Mouse (Mus musculus) fat pad, adult 2 months (tissue): ENCODE results near the gene Arhgef3.

Experiments
- DNase-seq: peaks from one replicate; pipeline ENCODE4 v3.0.0-alpha.2; 2011; ENCODE audit warnings: low read depth, low spot score; ENCODE audit errors: extremely low read depth

Gene Arhgef3

DNA sequence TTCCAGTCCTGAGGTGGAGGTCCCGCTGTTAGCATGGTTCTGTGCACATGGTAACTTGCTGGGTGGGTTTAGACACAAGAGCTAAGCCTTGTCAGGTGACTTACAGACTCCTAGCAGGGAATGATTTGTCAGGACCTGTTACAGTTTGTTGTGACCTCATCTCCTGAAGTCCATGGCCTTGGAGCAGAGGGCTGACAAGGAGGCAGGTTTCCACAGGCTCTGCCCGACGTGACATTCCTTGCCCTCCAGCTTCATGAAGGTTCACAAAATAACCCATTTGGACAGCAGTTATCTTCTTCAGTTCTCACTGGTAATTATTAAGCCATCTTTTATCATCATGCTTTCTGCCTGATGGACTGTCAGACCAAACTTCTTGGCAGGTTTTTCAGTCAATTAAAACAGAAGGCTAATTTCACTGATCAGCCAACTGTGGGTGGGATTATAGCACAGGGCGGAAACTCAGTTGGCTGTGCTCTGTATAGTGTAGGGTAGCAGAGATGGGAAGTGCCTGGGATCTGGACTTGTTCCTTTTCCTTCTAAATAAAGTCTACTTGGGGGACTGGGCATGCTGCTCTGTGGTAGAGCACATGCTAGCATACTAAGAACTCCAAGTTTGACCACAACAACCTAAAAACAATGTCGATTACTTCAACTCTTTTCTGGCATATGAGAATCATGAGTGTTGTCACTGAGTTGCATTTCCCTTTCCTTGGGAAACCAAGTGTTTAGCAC lies 187.2 kb downstream of the Arhgef3 start:
- DNase-seq = peak; percentile 78

DNA sequence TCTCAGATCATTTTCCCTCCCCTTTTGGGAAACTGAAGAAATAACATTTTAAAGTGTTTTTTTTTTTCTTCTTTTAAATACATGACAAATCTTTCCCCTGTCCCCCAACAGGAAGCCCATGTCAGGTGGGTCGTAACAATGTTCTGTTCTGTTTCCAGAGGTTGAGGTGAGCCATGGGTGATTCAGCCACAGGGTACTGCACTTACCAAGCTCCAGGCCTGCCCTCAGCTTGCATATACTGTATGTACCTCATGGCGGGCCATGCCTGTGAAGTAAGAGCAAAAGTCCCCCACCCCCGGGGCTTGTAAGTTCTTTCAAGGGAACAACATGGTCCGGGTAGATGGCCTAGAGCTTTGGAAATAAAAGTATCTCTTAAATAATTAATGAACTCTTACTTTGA lies 188.6 kb downstream of the Arhgef3 start:
- DNase-seq = no peak

DNA sequence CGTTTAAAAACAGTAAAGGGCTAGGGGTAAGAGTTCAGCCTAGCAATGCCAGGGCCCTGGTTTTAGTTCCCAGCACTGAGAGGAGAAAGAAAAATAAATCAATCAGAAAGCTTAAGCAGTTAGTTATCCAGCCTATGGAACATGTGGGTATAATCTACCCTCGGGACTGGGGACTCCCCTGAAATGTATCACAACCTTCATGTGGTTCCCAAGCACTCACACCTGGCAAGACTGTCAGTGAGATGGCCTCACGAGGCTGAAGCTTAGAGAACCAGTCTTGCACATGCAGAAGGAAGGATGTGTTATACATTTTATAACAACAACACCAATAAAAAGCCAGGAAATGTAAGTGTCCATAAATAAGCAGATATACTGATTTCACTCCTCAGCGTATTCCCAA lies 189.7 kb downstream of the Arhgef3 start:
- no peak for DNase-seq

- DNase-seq = no peak
These were observed 194.1 kb downstream of the Arhgef3 start for GRCm38 (mm10) chr14:27308761-27309160.

GRCm38 (mm10) chr14:27310559-27311242 lies 196.0 kb downstream of the Arhgef3 start:
- no peak for DNase-seq

DNA sequence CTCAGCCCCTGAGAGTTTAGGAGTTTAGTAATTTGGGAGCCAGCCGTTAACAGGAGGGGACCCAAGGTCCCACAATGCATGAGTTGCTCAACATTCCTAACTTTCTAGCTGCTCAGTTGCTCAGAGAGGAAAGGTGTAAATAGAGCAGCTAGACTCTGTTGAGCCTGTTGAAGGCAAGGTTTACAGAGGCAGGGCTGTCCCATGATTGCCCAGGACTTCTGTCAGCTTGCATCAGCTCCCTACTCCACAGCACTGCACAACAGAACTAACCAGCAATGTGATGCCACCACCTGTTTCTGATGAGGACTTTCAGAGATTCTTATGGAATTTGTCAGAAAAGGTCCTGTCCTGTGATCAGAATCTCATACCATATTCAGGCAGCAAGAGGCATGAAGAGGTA lies 197.7 kb downstream of the Arhgef3 start:
- DNase-seq = no peak

- DNase-seq = no peak
These were observed 201.0 kb downstream of the Arhgef3 start for GRCm38 (mm10) chr14:27315737-27316136.

DNA sequence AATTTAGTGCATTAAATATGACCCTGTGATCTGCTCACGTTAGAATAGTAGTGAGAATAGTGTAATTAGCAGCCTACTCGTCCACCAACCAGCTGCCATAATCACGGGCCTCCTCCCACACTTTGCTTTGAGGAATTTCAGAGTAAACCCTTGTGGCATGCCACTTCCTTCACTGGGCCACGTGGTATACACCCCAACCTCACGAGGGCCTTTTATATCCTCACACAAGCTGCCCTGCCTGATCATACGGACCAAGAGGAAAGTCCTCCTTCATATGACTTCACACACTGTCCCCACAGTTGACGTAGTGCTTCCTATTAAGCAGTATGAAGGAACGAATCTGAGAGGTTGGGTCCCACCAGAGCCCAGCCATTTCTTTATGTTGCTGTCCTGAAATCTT lies 202.4 kb downstream of the Arhgef3 start:
- DNase-seq = no peak

GRCm38 (mm10) chr14:27319386-27319785 lies 204.7 kb downstream of the Arhgef3 start:
- no peak for DNase-seq

DNA sequence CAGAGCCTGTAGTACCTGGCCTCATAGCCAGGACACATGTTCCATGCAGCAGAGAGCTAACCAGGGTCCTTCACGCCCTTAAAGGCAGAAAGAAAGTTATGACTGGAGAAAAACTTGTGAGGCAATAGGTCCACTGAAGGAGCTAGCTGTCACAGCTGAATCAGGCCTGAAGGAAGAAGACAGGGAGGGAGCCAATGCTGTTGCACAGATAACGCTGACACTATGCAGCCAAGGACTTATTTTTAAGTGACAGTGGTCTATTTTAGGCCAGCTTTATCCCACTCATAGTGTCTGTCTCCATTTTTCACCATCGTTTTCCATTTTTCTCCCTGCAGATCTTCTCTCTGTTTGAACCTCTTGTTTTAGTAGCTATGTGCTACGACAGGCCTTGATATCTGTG lies 207.3 kb downstream of the Arhgef3 start:
- no peak for DNase-seq

GRCm38 (mm10) chr14:27324689-27325088 lies 210.0 kb downstream of the Arhgef3 start:
- no peak for DNase-seq

DNA sequence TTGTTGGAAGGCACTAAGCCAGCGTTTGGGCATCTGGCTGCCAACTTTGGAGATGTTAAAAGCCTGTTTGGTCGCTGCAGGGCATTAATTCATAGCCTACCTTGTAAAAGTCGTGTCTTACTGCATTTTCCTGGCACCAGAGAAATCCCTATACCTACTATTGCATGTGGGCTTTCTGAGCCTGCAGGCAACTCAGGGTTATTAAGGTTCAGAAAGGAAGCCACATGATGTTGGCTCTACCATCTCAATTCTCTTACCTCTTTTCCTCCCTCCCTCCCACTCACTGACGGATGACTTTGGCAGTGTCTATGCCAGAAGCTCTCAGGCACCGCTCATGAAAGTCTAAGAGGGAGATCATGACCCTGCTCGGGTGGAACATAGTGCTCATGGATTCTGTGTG lies 210.8 kb downstream of the Arhgef3 start:
- DNase-seq = peak; percentile 95

DNA sequence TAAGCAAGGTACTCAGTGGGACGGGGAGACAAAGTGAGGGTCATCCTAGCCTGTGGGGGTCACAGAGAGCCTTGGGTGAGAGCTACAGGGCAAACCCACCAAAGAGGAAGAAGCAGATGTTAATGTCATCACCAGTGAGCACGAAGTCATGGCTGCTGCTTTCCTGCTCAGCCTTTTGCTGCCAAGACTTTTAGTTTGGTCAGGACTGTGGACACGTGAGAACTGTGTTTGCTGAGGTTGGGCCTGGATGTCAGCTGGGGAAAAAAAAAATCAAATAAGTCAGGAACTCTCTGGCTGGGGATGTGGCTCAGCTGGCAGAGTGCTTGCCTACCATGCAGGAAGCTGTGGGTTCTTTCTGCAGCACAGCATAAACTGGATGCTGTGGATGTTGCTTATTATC lies 213.2 kb downstream of the Arhgef3 start:
- no peak for DNase-seq

GRCm38 (mm10) chr14:27328952-27329351 lies 214.3 kb downstream of the Arhgef3 start:
- DNase-seq = no peak

GRCm38 (mm10) chr14:27331490-27332035 lies 216.9 kb downstream of the Arhgef3 start:
- DNase-seq = no peak

GRCm38 (mm10) chr14:27332359-27332987 lies 217.8 kb downstream of the Arhgef3 start:
- DNase-seq = no peak

- no peak for DNase-seq
These were observed 220.9 kb downstream of the Arhgef3 start for GRCm38 (mm10) chr14:27335331-27336207.

- DNase-seq = no peak
These were observed 221.8 kb downstream of the Arhgef3 start for GRCm38 (mm10) chr14:27336208-27337114.

- no peak for DNase-seq
These were observed 222.5 kb downstream of the Arhgef3 start for GRCm38 (mm10) chr14:27337156-27337555.
